Mouse (Mus musculus) ovary, postnatal 10 days (tissue): ENCODE measurements around the gene Gga2.

Experiments
- DNase-seq: peaks from one replicate; pipeline ENCODE4 v3.0.0; 2022; ENCODE audit warnings: low spot score

Gga2 gene

DNA sequence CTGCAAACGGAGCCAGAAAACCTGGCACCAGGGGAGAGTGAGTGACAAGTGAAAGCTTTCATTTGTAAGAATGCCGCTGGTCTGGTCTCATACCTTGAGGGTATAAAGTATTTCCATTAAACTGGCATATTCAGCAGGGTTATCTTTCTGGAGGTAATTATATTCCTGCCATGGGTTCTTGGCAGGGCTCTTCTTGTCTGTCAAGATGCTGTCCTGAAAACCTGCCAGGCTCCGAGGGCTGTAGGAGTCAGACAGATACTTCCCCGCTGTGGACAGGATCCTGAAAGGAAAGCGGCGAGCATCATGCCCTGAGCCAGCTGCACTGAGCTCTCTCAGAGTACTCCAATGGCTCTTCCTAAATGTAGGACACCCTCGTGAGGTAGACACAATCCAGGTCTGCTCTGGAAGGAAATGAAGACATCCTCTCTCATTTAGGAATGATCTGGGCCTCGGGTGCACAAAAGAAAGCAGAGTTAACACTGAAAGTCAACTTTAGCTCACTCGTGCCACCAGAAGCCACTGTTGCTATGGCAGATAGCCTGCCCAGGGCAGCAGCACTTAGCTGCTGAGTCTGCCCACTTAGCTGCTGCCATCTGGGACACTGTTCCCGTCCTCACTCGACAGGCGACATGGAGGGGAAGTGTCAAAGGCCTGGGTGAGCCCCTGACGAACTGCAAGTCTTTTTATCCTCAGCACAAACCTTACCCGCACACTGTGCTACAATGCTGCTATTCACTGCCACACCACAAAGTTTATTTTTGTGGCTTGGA, 84.0 kb downstream of the Gga2 start:
- DNase-seq, result no peak
